Mouse (Mus musculus): ENCODE results near the gene Grik2.

Grik2 gene

DNA sequence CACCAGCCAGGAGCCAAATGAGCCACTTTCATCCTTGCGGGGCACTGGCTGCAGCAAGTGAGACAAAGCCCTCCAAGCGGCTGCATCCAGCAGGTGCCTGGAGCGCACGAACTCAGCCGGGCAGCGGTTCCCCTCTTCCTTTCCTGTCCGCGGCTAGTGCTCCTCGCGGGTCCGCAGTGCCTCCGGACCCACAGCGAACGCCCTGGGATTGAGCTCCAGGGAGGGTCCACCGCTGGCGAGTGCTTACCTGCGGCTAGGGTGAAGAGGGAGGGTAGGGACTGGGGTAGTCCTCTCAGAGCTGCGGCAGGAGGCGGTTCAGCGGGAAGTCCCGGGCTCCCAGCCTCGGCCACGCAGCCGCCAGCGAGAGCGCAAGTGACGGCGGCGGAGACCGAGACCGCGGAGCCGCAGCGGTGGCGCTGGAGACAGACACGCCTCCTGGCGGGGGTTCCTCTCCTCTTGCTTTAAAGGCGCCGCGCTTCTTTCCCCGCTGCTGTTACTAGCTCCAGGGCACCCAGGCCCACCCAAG is at the start of gene Grik2:
TSS of gene Grik2 (minus strand) at position 386 of the 526 bp plus-strand sequence.
- peak; percentile 79 for DNase-seq (ENCODE audit: extremely low spot score, low spot score)

GRCm38 (mm10) chr10:49834392-49834791 is 45.8 kb upstream of the Grik2 start:
- DNase-seq (ENCODE audit: extremely low spot score, low spot score): no peak

DNA sequence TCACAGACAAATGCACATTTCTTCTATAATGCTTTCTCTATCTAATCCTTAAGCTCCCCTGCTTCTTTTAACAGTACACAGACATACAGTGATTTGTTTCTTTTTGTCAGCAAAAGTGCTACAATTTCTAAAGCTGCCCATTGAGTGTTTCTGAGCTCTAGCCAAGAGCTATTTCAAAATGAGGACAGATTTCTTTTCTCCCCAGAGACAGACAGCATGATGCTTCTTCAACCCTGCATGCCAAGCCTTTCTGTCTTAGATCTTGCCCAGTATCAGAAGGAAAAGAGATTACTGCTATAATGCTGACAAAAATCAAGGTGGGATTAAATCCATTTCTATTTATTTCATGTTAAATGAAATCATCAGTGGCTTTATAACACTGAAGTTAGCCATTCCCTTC is 18.7 kb upstream of the Grik2 start:
- DNase-seq (ENCODE audit: extremely low spot score, low spot score): no peak

GRCm38 (mm10) chr10:49801001-49801400 is 12.4 kb upstream of the Grik2 start:
- no peak for DNase-seq (ENCODE audit: extremely low spot score, low spot score)

GRCm38 (mm10) chr10:49794129-49794528 is 5.6 kb upstream of the Grik2 start:
- DNase-seq (ENCODE audit: extremely low spot score, low spot score): no peak

GRCm38 (mm10) chr10:49790326-49790725 is 1.8 kb upstream of the Grik2 start:
- no peak for DNase-seq (ENCODE audit: extremely low spot score, low spot score)

- no peak for DNase-seq (ENCODE audit: extremely low spot score, low spot score)
Observed at GRCm38 (mm10) chr10:49789711-49790110, 1.1 kb upstream of the Grik2 start.

GRCm38 (mm10) chr10:49788914-49789313 is 348 bp upstream of the Grik2 start:
- DNase-seq (ENCODE audit: extremely low spot score, low spot score): no peak

DNA sequence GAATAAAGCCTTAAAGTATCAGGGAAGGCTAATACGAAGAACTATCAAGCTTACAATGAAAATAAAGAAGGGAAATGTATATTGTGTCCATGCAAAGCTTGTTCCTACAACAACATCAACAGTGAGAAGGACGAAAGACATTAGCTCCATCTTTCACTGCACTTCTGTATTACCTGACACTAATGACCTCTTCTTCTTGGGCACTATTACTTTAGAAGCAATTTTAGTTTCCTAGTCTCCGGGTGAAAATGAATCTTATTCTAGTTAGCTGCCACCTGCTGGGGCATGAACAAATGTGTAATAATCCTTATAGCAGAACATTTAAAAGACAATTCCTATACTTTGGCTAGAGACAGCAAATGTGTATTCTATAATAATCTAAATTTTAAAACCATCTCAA is 1.9 kb downstream of the Grik2 start:
- no peak for DNase-seq (ENCODE audit: extremely low spot score, low spot score)

DNA sequence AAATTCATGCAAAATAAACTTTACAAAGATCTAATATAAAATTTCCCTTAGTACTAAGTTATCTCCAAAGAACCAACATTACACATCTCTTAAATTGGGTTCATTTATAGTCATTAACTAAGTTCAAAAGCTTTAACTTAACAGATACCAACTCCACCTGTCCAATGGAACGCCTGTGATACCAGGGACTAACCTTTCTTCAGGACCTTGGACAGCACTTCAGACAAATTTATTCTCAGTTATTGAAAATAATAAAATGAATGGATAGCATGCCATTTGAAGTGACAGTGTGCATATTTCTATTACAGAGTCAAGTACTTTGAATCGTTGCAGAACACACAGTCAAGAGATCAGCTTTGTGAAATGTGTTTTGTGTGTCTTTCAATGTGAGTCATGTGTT is 3.1 kb downstream of the Grik2 start:
- DNase-seq (ENCODE audit: extremely low spot score, low spot score): no peak

DNA sequence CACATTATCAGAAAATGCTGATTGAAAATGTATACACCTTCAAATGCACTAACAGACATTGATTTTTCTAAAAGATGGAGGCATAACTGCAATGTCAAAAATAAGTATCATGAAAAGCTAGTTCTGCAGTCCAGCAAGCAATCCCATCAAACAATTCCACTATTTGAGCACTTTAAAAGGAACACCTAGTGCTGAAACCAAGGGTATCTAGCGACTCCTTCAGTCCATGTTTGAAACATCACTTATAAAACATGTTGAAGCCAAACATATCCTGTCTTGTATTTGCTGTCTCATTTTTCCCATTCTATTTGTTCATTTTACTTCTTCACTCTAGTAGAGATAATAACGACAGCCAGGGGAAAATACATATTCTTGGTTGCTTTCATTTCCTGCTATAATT is 3.7 kb downstream of the Grik2 start:
- no peak for DNase-seq (ENCODE audit: extremely low spot score, low spot score)

- peak; percentile 70 for DNase-seq (ENCODE audit: extremely low spot score, low spot score)
Observed at GRCm38 (mm10) chr10:49782741-49783691, 5.5 kb downstream of the Grik2 start.

- DNase-seq (ENCODE audit: extremely low spot score, low spot score): no peak
Observed at GRCm38 (mm10) chr10:49782061-49782460, 6.5 kb downstream of the Grik2 start.

GRCm38 (mm10) chr10:49780430-49780829 is 8.1 kb downstream of the Grik2 start:
- no peak for DNase-seq (ENCODE audit: extremely low spot score, low spot score)

- DNase-seq (ENCODE audit: extremely low spot score, low spot score): no peak
Observed at GRCm38 (mm10) chr10:49768897-49769296, 19.7 kb downstream of the Grik2 start.

GRCm38 (mm10) chr10:49767556-49767955 is 21.0 kb downstream of the Grik2 start:
- DNase-seq (ENCODE audit: extremely low spot score, low spot score): no peak

- no peak for DNase-seq (ENCODE audit: extremely low spot score, low spot score)
Observed at GRCm38 (mm10) chr10:49762607-49763006, 26.0 kb downstream of the Grik2 start.

DNA sequence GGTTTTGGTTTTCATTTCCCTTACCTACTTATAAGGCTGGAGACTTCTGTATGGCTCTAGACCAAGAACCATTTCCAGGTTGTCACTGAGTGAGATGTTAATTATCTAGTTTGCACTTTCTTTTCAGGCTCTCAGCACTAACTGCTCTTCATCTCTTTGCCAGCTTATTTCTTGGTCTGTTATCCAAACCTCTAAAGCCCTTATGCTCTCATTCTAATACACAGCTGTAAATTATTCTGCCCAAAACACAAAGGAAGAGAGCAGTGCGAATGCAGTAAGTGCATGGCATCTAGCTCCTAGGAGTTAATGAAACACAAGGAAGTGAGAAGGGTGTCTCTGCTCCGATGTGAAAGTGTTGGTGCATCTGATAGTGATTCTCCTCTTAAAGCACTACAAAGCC is 36.8 kb downstream of the Grik2 start:
- DNase-seq (ENCODE audit: extremely low spot score, low spot score): no peak

GRCm38 (mm10) chr10:49731841-49732240 is 56.7 kb downstream of the Grik2 start:
- DNase-seq (ENCODE audit: extremely low spot score, low spot score): no peak

- no peak for DNase-seq (ENCODE audit: extremely low spot score, low spot score)
Observed at GRCm38 (mm10) chr10:49723706-49724105, 64.9 kb downstream of the Grik2 start.

DNA sequence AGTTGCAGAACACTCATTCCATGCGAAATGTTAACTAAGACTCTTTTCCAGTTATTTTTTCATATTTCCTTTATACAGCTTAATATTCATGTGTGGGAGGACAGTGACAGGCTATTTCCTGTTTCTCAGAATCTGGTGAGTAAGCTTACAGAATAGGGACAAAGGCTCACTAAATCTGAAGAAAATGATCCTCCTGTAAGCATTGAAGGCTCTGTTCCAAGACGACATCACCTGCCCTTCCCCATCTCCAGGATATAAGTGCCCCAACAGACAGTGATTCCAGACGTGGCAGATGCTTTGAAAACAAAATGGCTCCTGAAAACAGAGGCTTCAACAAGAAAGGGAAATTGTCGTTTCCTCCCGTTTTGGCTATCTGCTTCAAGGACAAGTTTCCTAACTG is 71.7 kb downstream of the Grik2 start:
- DNase-seq (ENCODE audit: extremely low spot score, low spot score): no peak

GRCm38 (mm10) chr10:49709748-49710147 is 78.8 kb downstream of the Grik2 start:
- DNase-seq (ENCODE audit: extremely low spot score, low spot score): no peak

DNA sequence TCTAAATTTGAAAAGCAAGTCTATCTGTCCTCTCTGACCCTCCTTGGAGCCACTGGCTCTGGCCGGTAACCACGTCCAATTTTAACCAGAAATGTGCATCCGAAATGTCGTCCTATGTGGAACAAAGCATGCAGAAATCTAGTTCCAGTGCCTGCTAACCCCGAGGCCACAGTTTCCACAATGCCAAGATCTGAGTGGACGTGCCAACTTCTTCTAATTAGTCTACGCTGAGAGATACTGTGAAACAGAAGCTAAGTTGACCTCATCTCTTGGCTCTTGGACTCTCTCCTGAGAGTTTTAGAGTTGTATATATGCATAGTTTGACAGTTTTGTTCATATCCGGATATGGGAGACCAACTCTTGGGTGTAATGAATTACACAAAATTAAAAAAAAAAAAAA is 84.1 kb downstream of the Grik2 start:
- no peak for DNase-seq (ENCODE audit: extremely low spot score, low spot score)
